Mouse (Mus musculus) kidney, adult 8-10 months (tissue): ENCODE results near the gene Car2.
A peak's percentile ranks its signal among the peaks of the same experiment; 100 is the strongest.

ENCODE experiments used
- DNase-seq, 2 experiments: peaks; one replicate each; pipeline ENCODE4 v3.0.0; 2022

Gene Car2

GRCm38 (mm10) chr3:14879293-14879692 lies 6.8 kb upstream of the Car2 start:
- no peak for DNase-seq

- no peak for DNase-seq
Observed at GRCm38 (mm10) chr3:14880277-14880676, 5.8 kb upstream of the Car2 start.

DNA sequence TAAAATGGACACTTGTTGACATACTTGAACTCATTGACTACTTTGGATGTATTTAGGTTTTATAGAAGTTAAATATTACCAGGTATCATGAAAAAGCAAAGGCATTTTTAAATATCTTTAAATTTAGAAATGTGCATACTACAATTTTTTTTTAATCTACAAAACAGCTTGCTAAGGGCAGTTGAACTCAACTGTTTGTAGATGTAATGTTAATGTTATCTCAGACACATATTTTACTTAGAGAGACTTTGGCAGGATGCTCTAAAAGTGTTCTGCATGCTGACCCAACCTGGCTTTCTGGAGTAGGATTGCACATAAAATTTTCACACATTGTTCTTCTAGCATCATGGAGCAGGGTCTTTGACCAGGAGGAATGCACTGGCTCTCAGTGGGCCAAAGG lies 4.1 kb upstream of the Car2 start:
- no peak for DNase-seq

GRCm38 (mm10) chr3:14882756-14883155 lies 3.3 kb upstream of the Car2 start:
- no peak for DNase-seq

DNA sequence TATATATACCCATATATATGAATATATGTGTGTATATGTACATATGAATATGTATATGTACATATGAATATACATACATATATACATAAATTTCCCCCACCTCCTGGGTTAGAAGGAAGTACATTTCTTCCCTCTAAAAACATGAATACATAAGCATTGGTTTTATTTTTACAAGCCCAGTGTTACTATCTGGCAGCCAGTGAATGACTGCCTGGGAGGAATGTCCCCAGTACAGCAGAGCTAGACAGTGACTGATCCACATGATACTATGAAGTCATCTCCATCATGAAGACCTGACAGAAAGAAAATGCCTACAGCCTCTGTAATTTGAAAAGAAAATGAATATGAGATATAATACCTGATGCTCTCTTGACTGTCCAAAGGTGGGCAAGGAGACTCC lies 1.2 kb upstream of the Car2 start:
- no peak for DNase-seq

GRCm38 (mm10) chr3:14887134-14887666 lies 1.1 kb downstream of the Car2 start:
- DNase-seq: no peak

DNA sequence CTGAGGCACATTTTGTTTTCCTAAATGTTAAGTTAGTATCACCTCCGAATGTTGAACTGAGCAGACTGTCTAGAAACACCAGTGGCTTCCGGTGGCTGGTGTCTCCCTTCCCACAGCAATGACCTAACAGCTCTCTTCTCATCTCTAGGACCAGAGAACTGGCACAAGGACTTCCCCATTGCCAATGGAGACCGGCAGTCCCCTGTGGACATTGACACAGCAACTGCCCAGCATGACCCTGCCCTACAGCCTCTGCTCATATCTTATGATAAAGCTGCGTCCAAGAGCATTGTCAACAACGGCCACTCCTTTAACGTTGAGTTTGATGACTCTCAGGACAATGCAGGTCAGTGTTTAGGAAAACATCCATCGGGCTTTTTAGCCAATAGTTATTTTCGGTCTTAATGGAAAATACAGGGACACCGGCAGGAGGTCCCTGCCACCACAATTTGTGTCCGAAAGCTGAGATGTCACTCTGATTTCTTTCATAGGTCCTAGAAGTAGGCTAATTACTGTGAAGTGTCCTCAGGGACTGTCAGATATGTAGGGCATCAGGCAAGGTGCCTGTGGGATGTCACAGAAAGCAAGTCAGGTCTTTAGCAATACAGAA lies 1.7 kb downstream of the Car2 start:
- DNase-seq: no peak

GRCm38 (mm10) chr3:14888549-14888948 lies 2.5 kb downstream of the Car2 start:
- DNase-seq: no peak

- no peak for DNase-seq
Observed at GRCm38 (mm10) chr3:14889085-14889484, 3.0 kb downstream of the Car2 start.

DNA sequence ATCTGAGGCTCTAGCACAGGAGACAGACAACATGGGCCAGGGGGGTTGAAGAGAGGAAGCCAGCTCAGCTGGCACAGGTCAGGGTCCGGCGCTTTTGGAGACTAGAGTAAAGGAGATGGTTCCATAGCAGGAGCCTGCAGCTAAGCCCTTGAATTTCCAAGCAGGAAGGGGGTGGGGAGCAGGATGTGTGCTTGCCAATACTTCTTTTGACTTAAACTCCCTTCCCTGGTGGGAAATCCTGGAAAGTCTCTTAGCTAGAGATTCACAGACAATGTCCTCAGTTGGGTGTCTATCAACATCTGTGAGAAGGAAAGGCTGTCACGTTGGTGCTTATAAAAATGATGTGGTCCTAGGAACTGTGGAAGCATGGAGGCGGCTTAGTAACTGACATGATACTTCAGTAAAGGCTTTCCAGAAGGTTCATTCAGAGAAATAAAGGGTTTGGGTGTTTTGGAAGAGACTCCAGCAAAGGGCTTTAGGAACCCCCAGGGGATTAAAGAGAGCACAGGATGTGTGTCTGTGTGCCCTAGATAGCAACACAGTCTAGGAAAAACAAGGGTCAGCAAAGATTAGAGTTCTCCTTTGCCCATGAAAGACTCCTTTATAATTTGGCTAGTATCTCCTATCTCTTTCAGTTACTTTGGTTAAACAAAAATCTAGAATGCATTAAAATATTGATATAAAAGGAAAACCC lies 3.8 kb downstream of the Car2 start:
- peak in 1 of 2 experiments; percentile 24 for DNase-seq

- no peak for DNase-seq
Observed at GRCm38 (mm10) chr3:14892991-14893390, 6.9 kb downstream of the Car2 start.

DNA sequence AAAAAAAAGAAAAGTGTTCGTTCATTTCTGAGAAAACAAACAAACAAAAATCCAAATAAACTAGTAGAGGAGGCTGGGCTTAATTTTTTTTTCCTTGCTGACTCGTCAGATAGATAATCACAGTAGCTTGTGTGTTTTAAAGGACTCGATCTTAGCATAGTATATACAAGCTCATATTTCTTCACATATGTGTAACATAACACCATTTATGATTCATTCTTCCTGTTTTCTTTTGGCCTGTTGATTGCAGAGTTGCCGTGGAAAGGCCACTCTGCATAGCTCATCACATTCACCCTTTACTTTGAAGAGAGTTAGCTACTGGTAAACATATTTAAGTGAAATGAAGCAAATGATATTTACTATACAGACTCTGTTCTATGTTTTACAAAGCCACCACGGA lies 7.6 kb downstream of the Car2 start:
- no peak for DNase-seq

DNA sequence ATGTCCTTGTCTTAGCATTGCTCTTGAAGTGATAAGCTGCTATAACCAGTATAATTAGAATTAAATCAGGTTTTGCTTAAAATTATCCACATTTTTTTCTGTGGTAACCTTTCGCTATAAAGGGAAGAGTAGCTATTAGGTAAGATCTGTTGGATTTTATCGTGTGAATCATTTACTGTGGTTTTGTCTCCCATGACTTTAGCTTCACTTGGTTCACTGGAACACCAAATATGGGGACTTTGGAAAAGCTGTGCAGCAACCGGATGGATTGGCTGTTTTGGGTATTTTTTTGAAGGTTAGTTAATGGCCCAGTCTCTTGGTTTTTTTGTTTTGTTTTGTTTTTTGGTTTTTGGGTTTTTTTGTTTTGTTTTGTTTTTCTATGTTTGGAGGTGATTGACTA lies 9.3 kb downstream of the Car2 start:
- peak in 1 of 2 experiments; percentile 29 for DNase-seq

GRCm38 (mm10) chr3:14897770-14898169 lies 11.7 kb downstream of the Car2 start:
- DNase-seq: peak; percentile 74 to 80

DNA sequence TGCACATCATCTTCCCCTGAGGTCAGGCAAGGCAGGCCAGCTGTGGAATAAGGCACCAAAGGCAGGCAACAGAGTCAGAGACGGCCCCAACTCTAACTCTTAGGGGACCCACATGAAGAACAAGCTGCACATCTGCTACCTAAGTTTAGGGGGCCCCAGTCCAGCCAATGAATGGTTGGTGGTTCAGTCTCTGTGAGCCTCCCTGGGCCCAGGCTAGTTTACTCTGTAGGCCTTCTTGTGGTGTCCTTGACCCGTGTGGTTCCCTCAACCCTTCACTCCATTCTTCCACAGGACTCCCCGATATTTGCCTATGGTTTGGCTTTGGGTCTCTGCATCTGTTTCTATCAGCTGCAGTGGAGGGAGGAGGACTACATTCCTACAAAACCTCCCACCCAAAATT lies 17.3 kb downstream of the Car2 start:
- no peak for DNase-seq

GRCm38 (mm10) chr3:14904165-14904564 lies 18.1 kb downstream of the Car2 start:
- DNase-seq: peak in 1 of 2 experiments; percentile 59

DNA sequence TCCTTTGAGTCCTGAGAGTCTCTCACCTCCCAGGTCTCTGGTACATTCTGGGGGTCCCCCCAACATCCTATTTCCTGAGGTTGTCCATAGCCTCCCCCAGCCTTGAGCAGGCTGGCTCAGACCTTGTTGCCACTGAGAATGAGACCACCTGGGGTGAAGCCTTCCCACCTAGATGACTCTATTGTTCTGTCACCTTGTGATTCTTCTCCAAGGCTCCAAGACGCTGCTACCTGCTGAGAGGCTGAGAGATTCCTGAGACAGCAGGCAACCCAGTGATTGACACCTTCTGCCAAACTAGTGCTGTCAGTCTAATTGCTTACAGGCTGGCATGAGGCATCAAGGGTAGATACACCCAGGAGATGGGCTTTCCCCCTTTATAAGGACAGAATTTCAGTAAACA lies 21.2 kb downstream of the Car2 start:
- DNase-seq: no peak

DNA sequence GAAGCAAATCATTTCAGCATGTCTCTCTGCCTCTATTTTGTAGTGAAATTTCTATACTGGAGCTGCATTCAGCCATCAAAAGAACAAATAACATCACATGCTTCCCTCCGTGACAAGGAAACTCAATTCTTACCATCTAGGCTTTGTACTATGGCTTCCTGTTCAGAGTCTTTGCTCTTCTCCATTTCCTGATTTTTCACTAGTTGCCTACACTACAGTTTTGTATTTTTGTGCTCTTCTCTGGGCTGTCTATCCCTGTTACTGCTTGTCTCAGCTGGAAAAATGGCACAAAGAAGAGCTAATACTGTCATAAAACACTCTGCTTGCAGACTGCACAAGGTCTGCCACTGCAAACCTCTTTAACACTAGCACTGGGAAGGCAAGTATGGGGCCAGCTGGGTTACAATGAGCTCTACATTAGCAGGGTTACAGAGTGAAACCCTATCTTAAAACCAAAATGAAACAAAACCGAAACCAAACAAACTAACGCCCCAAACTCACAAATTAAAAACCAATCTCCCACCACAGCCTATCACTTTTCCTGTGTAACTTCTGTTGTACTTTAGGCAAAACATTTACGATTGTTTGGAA lies 26.0 kb downstream of the Car2 start:
- DNase-seq: no peak

DNA sequence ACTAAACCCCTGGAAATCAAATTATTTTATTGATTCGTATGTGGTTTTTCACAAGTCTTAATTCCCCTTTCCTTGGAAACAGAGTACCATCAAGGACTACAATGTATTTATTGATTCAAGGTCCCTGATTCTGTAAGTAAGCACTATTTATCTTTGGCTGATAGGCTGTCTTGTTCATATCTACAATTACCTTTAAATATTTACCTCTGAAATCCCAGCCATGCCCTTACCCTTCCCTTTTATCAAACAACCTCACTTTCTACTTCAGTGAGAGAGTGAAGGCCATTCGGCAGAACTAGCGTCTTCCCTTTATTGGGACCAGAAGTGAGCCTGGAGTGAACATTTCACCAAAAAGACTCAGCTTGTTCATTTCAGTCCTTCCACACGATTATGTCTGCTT lies 27.7 kb downstream of the Car2 start:
- DNase-seq: no peak

GRCm38 (mm10) chr3:14915355-14915754 lies 29.3 kb downstream of the Car2 start:
- no peak for DNase-seq

DNA sequence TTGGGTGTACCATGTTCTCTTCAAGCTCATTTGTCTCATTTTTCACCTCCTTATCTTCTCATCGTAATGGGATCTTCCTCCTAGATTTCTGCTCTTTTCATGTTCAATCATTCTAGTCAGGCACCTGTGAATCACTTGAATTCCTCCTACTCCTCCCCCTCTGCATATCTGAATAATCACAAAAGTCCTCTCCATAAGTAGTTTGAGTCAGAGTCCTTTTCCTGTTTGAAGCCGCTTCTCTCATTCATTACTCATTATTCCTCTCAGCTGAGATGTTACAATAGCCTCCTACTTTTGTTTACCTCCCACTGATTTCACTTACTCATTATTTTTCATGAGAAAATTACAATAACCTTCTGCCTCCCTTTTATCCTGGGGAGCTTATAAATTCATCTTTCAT lies 31.2 kb downstream of the Car2 start:
- DNase-seq: no peak

GRCm38 (mm10) chr3:14944706-14945105 lies 58.6 kb downstream of the Car2 start:
- DNase-seq: no peak

DNA sequence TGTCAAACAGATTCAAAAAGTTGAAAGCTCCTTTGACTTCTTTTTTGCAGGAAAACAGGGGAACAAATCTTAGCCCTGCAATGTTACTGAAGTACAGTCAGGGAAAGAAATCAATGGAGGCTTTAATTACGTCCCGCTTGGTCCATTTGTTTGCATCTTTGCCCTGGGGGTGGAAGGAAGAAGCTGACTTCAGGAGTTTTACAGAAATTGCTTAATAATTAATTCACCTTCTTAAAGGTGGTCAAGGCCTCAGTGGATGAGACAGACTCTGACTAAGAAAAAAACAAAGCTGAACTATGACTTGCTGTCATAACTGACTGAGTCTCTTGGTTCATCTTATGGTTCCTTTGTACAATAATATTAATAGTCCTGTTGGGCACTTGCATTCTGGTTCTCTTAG lies 59.6 kb downstream of the Car2 start:
- peak; percentile 19 to 56 for DNase-seq
